In genomic region chr4:133827887-133828794, GRCm38 (mm10) we compare ENCODE assay signal across 9 mouse cellular contexts. TPM values are rescaled to one million over a fixed set of nuclear protein-coding genes. Genes with fewer than 3 reads are reported as not detected.
DNase-seq lines count a peak whose midpoint lies in the region; ATAC-seq and TF ChIP-seq lines count a peak whose summit lies in the region.
"Had no signal": no experiment of that assay in that cellular context is flagged by ENCODE, and none has a peak within 500 bp of the region (broad histone marks: within the 10 kb centered on the region; RNA-seq: fewer than 3 reads in every experiment).

No protein-coding gene starts in this region.

- peak overlapping the region; percentile 29; the same call in 1 of the 2 replicates for H3K27ac ChIP-seq in lung, embryonic 15.5 days
- no peak overlapping the region for H3K27ac ChIP-seq in neural tube, embryonic 13.5 days (replicated peaks)

- no peaks in the 10 kb centered on the region for H3K36me3 ChIP-seq in lung, embryonic 15.5 days
- no peaks in the 10 kb centered on the region for H3K36me3 ChIP-seq in neural tube, embryonic 13.5 days

- DNase-seq in lung, postnatal 10 days, result no peak
- DNase-seq in brain, embryonic 14.5 days (ENCODE audit: low read depth), result peak; percentile 3
- peak; percentile 68 for DNase-seq in induced T-regulatory cell, adult 2 months (ENCODE audit: low read depth)
- no peak for DNase-seq in left cerebral cortex, adult 9 months (ENCODE audit: low spot score in 2 of 2)
- no peak for DNase-seq in layer of hippocampus, postnatal 10 days (ENCODE audit: low spot score in 2 of 2)
- no peak for DNase-seq in left cerebral cortex, postnatal 25 days (ENCODE audit: low spot score in 2 of 2)
- DNase-seq: adrenal gland, postnatal 14 days had no signal

- intact Hi-C loops in left cerebral cortex, postnatal 25 days (cut with DNase I), result loop anchor here (2.0 kb wide), 1 partner anchor 235 kb away; no protein-coding TSS in a partner anchor

- H3K9ac ChIP-seq in lung, embryonic 15.5 days, result 0 out of 2 replicates have a peak overlapping the region, but pooled peaks have one; percentile 5
- H3K9ac ChIP-seq in neural tube, embryonic 13.5 days, result no peak overlapping the region

- peak overlapping the region; percentile 32 for H3K4me2 ChIP-seq in lung, embryonic 15.5 days
- peak overlapping the region; percentile 28 for H3K4me2 ChIP-seq in neural tube, embryonic 13.5 days

- peaks cover 7% of the 10 kb centered on the region for H3K27me3 ChIP-seq in lung, embryonic 15.5 days
- peaks cover 22% of the 10 kb centered on the region for H3K27me3 ChIP-seq in neural tube, embryonic 13.5 days

- H3K4me1 ChIP-seq in lung, embryonic 15.5 days, result peaks cover 18% of the 10 kb centered on the region
- H3K4me1 ChIP-seq in neural tube, embryonic 13.5 days (replicated peaks), result peaks cover 19% of the 10 kb centered on the region

- WGBS in lung, embryonic 15.5 days, result 25% methylated on average over 25 of the region's 25 CpGs
- WGBS in neural tube, embryonic 13.5 days, result 12% methylated on average over 25 of the region's 25 CpGs

- no peak for TF ChIP-seq POLR2A in brain, embryonic 14.5 days (IDR thresholded peaks at IDR 0.05; ENCODE audit: borderline replicate concordance, extremely low read depth, insufficient read depth, insufficient read length, poor library complexity, severe bottlenecking)

- no peak for ATAC-seq in lung, embryonic 15.5 days (ENCODE audit: borderline replicate concordance, extremely low read depth, low FRiP score, low TSS enrichment)
- no peak for ATAC-seq in neural tube, embryonic 13.5 days (ENCODE audit: low read depth)

- TF ChIP-seq CTCF in brain, embryonic 14.5 days (IDR thresholded peaks at IDR 0.05; ENCODE audit: borderline replicate concordance, extremely low read depth, insufficient read depth, insufficient read length), result no peak

- H3K4me3 ChIP-seq in lung, embryonic 15.5 days, result no peak overlapping the region
- no peak overlapping the region for H3K4me3 ChIP-seq in neural tube, embryonic 13.5 days

- no peaks in the 10 kb centered on the region for H3K9me3 ChIP-seq in lung, embryonic 15.5 days
- H3K9me3 ChIP-seq in neural tube, embryonic 13.5 days, result no peaks in the 10 kb centered on the region

RNA-seq across cellular contexts. Expression of gene Rps6ka1, which starts 59.5 kb away (rescaled TPM):
- polyA plus RNA-seq in lung, embryonic 15.5 days (2015; fragmentation: Nextera tagmentation; extraction: Ambion mirVana), result 43.8 and 44.5 TPM in 2 replicates
- 15.8 and 20.1 TPM in 2 replicates for polyA plus RNA-seq in brain, embryonic 14.5 days (2012; rRNA removed)
- 21.3 and 21.8 TPM in 2 replicates for polyA plus RNA-seq in neural tube, embryonic 13.5 days (2015; fragmentation: Nextera tagmentation; extraction: Ambion mirVana)
- total RNA-seq in layer of hippocampus, postnatal 10 days (2021), result 10 to 100 TPM; 18.2 TPM
- 10 to 100 TPM; 13.1 to 14.1 TPM for total RNA-seq in left cerebral cortex, postnatal 25 days (2021)

Comparison
In these comparisons a context has a peak if more than half of its experiments do, and no peak if none do; other contexts are left out.
1. DNase-seq: peak in brain, embryonic 14.5 days (single experiment) and induced T-regulatory cell, adult 2 months (single experiment); none in lung, postnatal 10 days (single experiment), left cerebral cortex, adult 9 months (0 of 2), layer of hippocampus, postnatal 10 days (0 of 2) and left cerebral cortex, postnatal 25 days (0 of 2).